Mouse (Mus musculus) C2C12 (cell line): ENCODE results near the gene Mr1.

ENCODE experiments used
- MAX ChIP-seq: IDR thresholded peaks from one replicate; pipeline ENCODE4 v1.6.1; 2011; ENCODE audit warnings: mild to moderate bottlenecking, control low read depth
- USF1 ChIP-seq: IDR thresholded peaks from one replicate; pipeline ENCODE4 v1.6.1; 2011; ENCODE audit warnings: low read depth, mild to moderate bottlenecking, control low read depth, moderate library complexity

DNA sequence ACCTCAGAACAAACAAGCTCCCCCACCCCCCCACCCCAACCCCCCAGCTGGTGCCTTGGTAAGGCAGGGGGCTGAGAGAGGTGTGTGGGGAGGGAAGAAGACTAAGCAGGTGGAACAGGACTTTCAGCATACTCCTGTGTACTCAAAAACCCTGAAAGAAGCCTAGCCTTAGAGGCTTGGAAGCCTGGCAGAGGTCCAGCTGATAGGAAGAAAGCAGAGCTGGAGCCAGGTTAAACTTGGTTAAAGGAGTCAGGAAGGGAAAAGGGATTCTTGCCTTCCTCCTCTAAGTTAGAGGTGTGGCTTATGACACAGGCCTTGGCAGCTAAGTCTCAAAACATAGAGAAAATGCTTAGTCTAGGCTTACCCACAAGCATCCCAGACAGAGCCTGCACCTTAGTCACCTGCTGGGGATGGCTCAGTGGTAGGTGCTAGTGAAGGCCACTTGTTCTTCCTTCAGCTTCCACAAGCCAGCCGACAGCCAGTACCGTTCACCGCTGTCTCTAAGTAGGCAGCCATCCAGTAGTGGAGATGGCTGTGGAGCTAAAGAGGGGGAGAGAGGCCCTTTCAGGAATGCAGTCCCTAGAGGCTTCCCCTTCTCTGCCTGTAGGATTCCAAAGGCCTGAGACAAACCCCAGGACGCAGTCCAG, 53.3 kb downstream of the Mr1 start:
- TF ChIP-seq MAX (peak; percentile 43), USF1 (no peak)
